Mouse (Mus musculus): ENCODE data around the gene H13. TPM values are rescaled to one million over a fixed set of nuclear protein-coding genes. Genes with fewer than 3 reads are reported as not detected.

H13 gene
- polyA plus RNA-seq, 1 experiment: 129 TPM

DNA sequence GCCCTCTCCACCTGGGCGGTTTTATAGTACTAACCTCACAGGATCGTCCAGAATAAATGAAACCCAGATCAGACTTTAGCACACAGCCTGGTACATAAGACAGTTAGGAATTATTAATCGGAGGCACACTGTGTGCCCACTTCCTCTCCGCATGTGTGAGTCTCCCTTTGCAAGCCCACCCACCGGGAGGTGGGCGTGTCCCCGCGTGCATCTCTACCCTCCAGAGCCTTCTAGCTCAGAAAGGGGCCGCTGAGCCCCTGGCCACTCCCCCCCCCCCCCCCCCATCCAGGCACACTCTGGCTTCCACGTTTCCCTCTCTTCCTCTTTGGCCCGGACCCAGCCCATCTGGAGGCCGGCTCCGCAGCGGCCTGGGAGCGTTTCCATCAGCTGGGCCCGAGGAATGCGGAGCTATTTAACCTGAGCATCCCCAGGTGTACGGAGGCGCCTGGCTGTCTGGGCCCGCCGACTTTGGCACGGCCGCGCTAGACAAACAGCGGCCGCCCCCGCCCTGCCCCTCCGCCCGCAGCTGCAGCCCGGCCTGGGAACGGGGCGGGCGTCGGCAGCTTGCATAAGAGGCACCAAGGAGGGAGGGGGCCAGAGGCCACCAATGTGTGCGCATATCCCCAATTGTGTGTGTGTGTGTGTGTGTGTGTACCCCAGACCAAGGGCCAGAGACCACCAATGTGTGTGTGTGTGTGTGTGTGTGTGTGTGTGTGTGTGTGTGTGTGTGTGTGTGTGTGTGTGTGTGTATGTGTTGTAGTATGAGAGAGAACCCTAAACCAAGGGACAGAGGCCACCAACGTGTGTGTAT is 70.0 kb downstream of the H13 start:
- 2% methylated on average over 35 of the region's 36 CpGs for WGBS
- no peak for TF ChIP-seq POLR2A (IDR thresholded peaks at IDR 0.05; ENCODE audit: low read depth, low read length)
- no peak for TF ChIP-seq CTCF (conservative IDR thresholded peaks at IDR 0.05; ENCODE audit: insufficient read depth, insufficient read length, low read depth, low read length)
- Histone ChIP-seq H3K27me3 (replicated peaks; ENCODE audit: control insufficient read depth, insufficient read depth, low read length) (no peaks in the 10 kb centered on the region), H3K4me3 (ENCODE audit: insufficient read depth, low read depth, low read length) (peak overlapping the region; percentile 33), H3K36me3 (ENCODE audit: control insufficient read depth, insufficient read depth, low read length) (no peaks in the 10 kb centered on the region), H3K4me1 (ENCODE audit: control insufficient read depth, insufficient read depth, low read length) (peaks cover 8% of the 10 kb centered on the region; the same call in 1 of the 2 replicates), H3K27ac (ENCODE audit: insufficient read depth, low read depth, low read length) (peak overlapping the region; percentile 99)
- peak; percentile 97 for DNase-seq

DNA sequence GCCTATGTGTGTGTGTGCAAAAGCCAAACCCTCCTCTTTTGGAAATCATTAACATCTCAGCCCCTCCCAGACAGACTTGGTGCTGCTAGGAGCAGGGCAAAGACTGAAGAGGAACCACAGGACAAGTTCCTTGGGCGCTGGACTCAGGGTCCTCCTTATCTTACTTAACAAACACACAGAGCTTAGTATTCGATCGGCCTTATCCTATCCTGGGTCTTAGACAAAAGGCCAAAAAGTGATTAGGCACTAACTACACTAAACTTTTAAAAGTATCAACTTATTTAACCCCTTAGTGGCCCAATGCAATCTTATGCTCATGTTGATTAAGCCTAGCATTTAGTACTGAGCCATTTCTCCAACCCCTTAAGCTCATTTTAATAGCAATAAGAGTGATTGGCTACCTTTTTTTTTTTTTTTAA is 70.6 kb downstream of the H13 start:
- TF ChIP-seq POLR2A (IDR thresholded peaks at IDR 0.05; ENCODE audit: low read depth, low read length) (no peak), CTCF (conservative IDR thresholded peaks at IDR 0.05; ENCODE audit: insufficient read depth, insufficient read length, low read depth, low read length) (no peak)

DNA sequence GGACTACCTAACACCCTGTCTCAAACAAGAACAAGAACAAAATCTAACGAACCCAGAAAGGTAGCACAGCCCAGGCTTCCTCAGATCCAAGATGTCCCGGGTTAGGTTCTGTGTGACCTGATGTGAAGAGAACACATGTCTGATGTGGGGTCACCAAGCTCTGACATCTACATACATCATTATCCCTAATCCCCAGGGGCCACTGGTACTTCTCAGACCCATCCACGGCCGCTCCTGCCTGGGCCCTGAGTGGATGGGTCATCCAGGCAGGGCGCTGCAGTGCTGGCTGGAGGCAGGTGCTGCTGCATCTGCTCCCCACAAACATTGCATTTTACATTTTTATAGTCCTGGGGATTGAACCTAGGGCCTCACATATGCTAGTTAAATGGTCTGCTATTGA is 71.2 kb downstream of the H13 start:
- TF ChIP-seq CTCF (conservative IDR thresholded peaks at IDR 0.05; ENCODE audit: insufficient read depth, insufficient read length, low read depth, low read length): no peak
- no peak for TF ChIP-seq POLR2A (IDR thresholded peaks at IDR 0.05; ENCODE audit: low read depth, low read length)
- no peak for DNase-seq
- Histone ChIP-seq H3K4me1 (ENCODE audit: control insufficient read depth, insufficient read depth, low read length) (peaks cover 3% of the 10 kb centered on the region; the same call in 1 of the 2 replicates), H3K36me3 (ENCODE audit: control insufficient read depth, insufficient read depth, low read length) (no peaks in the 10 kb centered on the region), H3K4me3 (ENCODE audit: insufficient read depth, low read depth, low read length) (no peak overlapping the region), H3K27me3 (replicated peaks; ENCODE audit: control insufficient read depth, insufficient read depth, low read length) (no peaks in the 10 kb centered on the region), H3K27ac (ENCODE audit: insufficient read depth, low read depth, low read length) (peak overlapping the region; percentile 18; the same call in 1 of the 2 replicates)
- 88% methylated on average over 5 of the region's 5 CpGs for WGBS

More for the DNA sequence above, 70.6 kb downstream of the H13 start:
- H3K36me3 ChIP-seq (ENCODE audit: control insufficient read depth, insufficient read depth, low read length): no peaks in the 10 kb centered on the region
- H3K27me3 ChIP-seq (replicated peaks; ENCODE audit: control insufficient read depth, insufficient read depth, low read length): no peaks in the 10 kb centered on the region
- 8% methylated on average over 3 of the region's 3 CpGs for WGBS
- peak overlapping the region; percentile 99 for H3K27ac ChIP-seq (ENCODE audit: insufficient read depth, low read depth, low read length)
- no peak overlapping the region for H3K4me3 ChIP-seq (ENCODE audit: insufficient read depth, low read depth, low read length)
- peak; percentile 93 for DNase-seq
- H3K4me1 ChIP-seq (ENCODE audit: control insufficient read depth, insufficient read depth, low read length): peaks cover 3% of the 10 kb centered on the region; the same call in 1 of the 2 replicates

GRCm38 (mm10) chr2:152741153-152742041 is 72.1 kb downstream of the H13 start:
- 40% methylated on average over 14 of the region's 14 CpGs for whole genome bisulfite sequencing
- Histone ChIP-seq H3K4me1 (ENCODE audit: control insufficient read depth, insufficient read depth, low read length) (peaks cover 3% of the 10 kb centered on the region; the same call in 1 of the 2 replicates), H3K27me3 (replicated peaks; ENCODE audit: control insufficient read depth, insufficient read depth, low read length) (no peaks in the 10 kb centered on the region), H3K36me3 (ENCODE audit: control insufficient read depth, insufficient read depth, low read length) (no peaks in the 10 kb centered on the region), H3K27ac (ENCODE audit: insufficient read depth, low read depth, low read length) (peak overlapping the region; percentile 53), H3K4me3 (ENCODE audit: insufficient read depth, low read depth, low read length) (no peak overlapping the region)
- TF ChIP-seq POLR2A (IDR thresholded peaks at IDR 0.05; ENCODE audit: low read depth, low read length): no peak
- TF ChIP-seq CTCF (conservative IDR thresholded peaks at IDR 0.05; ENCODE audit: insufficient read depth, insufficient read length, low read depth, low read length): no peak
- DNase-seq: peak; percentile 86

GRCm38 (mm10) chr2:152742435-152742834 is 73.2 kb downstream of the H13 start:
- Histone ChIP-seq H3K4me3 (ENCODE audit: insufficient read depth, low read depth, low read length) (no peak overlapping the region), H3K27me3 (replicated peaks; ENCODE audit: control insufficient read depth, insufficient read depth, low read length) (no peaks in the 10 kb centered on the region), H3K4me1 (ENCODE audit: control insufficient read depth, insufficient read depth, low read length) (peaks cover 2% of the 10 kb centered on the region; the same call in 1 of the 2 replicates), H3K27ac (ENCODE audit: insufficient read depth, low read depth, low read length) (0 out of 2 replicates have a peak overlapping the region, but pooled peaks have one; percentile 2), H3K36me3 (ENCODE audit: control insufficient read depth, insufficient read depth, low read length) (no peaks in the 10 kb centered on the region)
- peak; percentile 85 for DNase-seq
- TF ChIP-seq POLR2A (IDR thresholded peaks at IDR 0.05; ENCODE audit: low read depth, low read length) (no peak), CTCF (conservative IDR thresholded peaks at IDR 0.05; ENCODE audit: insufficient read depth, insufficient read length, low read depth, low read length) (peak; percentile 69)
- 34% methylated on average over 10 of the region's 10 CpGs for WGBS

DNA sequence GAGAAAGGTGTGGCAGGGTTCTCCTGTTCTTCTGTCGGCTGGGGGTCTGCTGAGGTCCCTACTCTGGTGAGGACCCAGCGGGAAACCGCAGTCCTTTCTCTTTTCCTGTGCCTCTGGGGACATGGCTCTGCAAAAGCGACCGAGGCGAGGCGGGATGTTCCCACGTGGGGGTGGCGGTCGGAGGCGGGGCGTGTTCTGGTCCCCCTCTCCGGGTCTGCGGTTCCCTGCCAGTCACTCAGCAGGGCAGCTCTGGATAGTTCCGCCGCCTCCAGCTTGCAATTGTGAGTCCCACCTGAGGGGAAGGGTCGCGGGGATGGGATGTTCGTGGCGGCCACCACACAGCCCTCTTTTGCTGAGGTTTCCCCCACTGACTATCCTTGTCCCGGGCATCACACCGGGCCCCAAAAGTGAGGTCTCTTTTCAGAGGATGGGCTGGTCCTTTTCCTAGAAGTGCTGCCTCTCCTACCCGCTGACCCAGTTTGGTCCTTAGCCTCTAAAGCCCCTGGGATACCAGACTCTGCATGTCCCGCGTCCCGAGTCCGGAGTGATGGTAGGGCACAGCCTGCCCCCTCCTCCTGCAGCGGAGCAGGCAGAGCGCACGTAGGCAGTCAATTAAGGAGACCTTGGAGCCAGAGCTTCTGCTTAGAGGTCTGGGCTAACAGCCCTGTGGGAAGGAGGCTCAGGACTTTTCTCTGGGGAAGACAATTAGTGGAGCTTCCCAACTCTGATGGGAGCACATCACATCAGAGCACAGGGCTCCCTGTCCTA is 84.9 kb downstream of the H13 start, which contains the start of gene Cox4i2:
TSS of gene Cox4i2 (plus strand) at position 230 of the 768 bp plus-strand sequence.
- H3K4me1 ChIP-seq (ENCODE audit: control insufficient read depth, insufficient read depth, low read length): no peaks in the 10 kb centered on the region
- no peak within 1 kb of the TSS for H3K27ac ChIP-seq (ENCODE audit: insufficient read depth, low read depth, low read length)
- 14% methylated on average over 30 of the region's 30 CpGs for WGBS
- H3K4me3 ChIP-seq (ENCODE audit: insufficient read depth, low read depth, low read length): peak within 1 kb of the TSS; percentile 13
- TF ChIP-seq POLR2A (IDR thresholded peaks at IDR 0.05; ENCODE audit: low read depth, low read length): no peak
- TF ChIP-seq CTCF (conservative IDR thresholded peaks at IDR 0.05; ENCODE audit: insufficient read depth, insufficient read length, low read depth, low read length): no peak
- no peak for DNase-seq
- no peaks in the 10 kb centered on the region for H3K36me3 ChIP-seq (ENCODE audit: control insufficient read depth, insufficient read depth, low read length)
- no peaks in the 10 kb centered on the region for H3K27me3 ChIP-seq (replicated peaks; ENCODE audit: control insufficient read depth, insufficient read depth, low read length)
